10 mouse cellular contexts compared by ENCODE assay signal in genomic region chr5:22031653-22032052, GRCm38 (mm10).
DNase-seq lines count a peak whose midpoint lies in the region; ATAC-seq and TF ChIP-seq lines count a peak whose summit lies in the region.
"Had no signal": no experiment of that assay in that cellular context is flagged by ENCODE, and none has a peak within 500 bp of the region (broad histone marks: within the 10 kb centered on the region; RNA-seq: fewer than 3 reads in every experiment).

No protein-coding gene starts in this region.

- 30% methylated on average over 7 of the region's 7 CpGs for WGBS in kidney, embryonic 15.5 days
- WGBS in hindbrain, embryonic 16.5 days, result 22% methylated on average over 7 of the region's 7 CpGs
- 8% methylated on average over 7 of the region's 7 CpGs for WGBS in neural tube, embryonic 13.5 days
- 61% methylated on average over 7 of the region's 7 CpGs for WGBS in lung, adult 2 months

- DNase-seq in kidney, adult 8-10 months, result no peak
- DNase-seq in embryo, embryonic 9.5 days (ENCODE audit: extremely low spot score), result peak; percentile 31
- no peak for DNase-seq in right cerebral cortex, postnatal 36 days (ENCODE audit: low spot score in 2 of 2)
- DNase-seq in layer of hippocampus, adult 18-20 months (ENCODE audit: low spot score in 2 of 2), result no peak
- no peak for DNase-seq in lung, adult 2 months

- no peak for TF ChIP-seq POLR2A in lung, adult 2 months (IDR thresholded peaks at IDR 0.05; ENCODE audit: borderline replicate concordance, extremely low read depth, low read depth, low read length)

- H3K9me3 ChIP-seq in kidney, embryonic 15.5 days (replicated peaks), result no peaks in the 10 kb centered on the region
- H3K9me3 ChIP-seq in hindbrain, embryonic 16.5 days (ENCODE audit: control insufficient read depth, low read length), result no peaks in the 10 kb centered on the region
- H3K9me3 ChIP-seq in neural tube, embryonic 13.5 days, result no peaks in the 10 kb centered on the region
- H3K9me3 ChIP-seq: limb, embryonic 13.5 days had no signal

- H3K36me3 ChIP-seq in kidney, embryonic 15.5 days, result no peaks in the 10 kb centered on the region
- H3K36me3 ChIP-seq in hindbrain, embryonic 16.5 days (ENCODE audit: control insufficient read depth, insufficient read depth, low read length), result no peaks in the 10 kb centered on the region
- H3K36me3 ChIP-seq in neural tube, embryonic 13.5 days, result no peaks in the 10 kb centered on the region
- H3K36me3 ChIP-seq: limb, embryonic 13.5 days had no signal

- no peak for TF ChIP-seq CTCF in lung, adult 2 months (IDR thresholded peaks at IDR 0.05; ENCODE audit: insufficient read depth, low read length)

- H3K27ac ChIP-seq in kidney, embryonic 15.5 days, result no peak overlapping the region
- H3K27ac ChIP-seq in hindbrain, embryonic 16.5 days (ENCODE audit: low read depth, low read length), result no peak overlapping the region
- no peak overlapping the region for H3K27ac ChIP-seq in neural tube, embryonic 13.5 days (replicated peaks)
- H3K27ac ChIP-seq: limb, embryonic 13.5 days had no signal

- H3K4me3 ChIP-seq in kidney, embryonic 15.5 days (replicated peaks), result no peak overlapping the region
- no peak overlapping the region for H3K4me3 ChIP-seq in hindbrain, embryonic 16.5 days (ENCODE audit: low read length)
- no peak overlapping the region for H3K4me3 ChIP-seq in neural tube, embryonic 13.5 days
- no peak overlapping the region for H3K4me3 ChIP-seq in lung, adult 2 months (replicated peaks; ENCODE audit: extremely low read depth, low read depth, low read length)
- H3K4me3 ChIP-seq: limb, embryonic 13.5 days had no signal

- 0 out of 2 replicates have a peak, but pooled peaks cover 3% of the 10 kb centered on the region for H3K4me1 ChIP-seq in kidney, embryonic 15.5 days
- H3K4me1 ChIP-seq in hindbrain, embryonic 16.5 days (ENCODE audit: control insufficient read depth, insufficient read depth, low read depth, low read length), result peaks cover 3% of the 10 kb centered on the region; the same call in 1 of the 2 replicates
- H3K4me1 ChIP-seq in neural tube, embryonic 13.5 days (replicated peaks), result peaks cover 42% of the 10 kb centered on the region
- H3K4me1 ChIP-seq in lung, adult 2 months (ENCODE audit: control insufficient read depth, insufficient read depth, low read length), result no peaks in the 10 kb centered on the region
- H3K4me1 ChIP-seq: limb, embryonic 13.5 days had no signal

- no peaks in the 10 kb centered on the region for H3K27me3 ChIP-seq in kidney, embryonic 15.5 days
- no peaks in the 10 kb centered on the region for H3K27me3 ChIP-seq in hindbrain, embryonic 16.5 days (replicated peaks; ENCODE audit: control insufficient read depth, insufficient read depth, low read length)
- H3K27me3 ChIP-seq in neural tube, embryonic 13.5 days, result no peaks in the 10 kb centered on the region
- H3K27me3 ChIP-seq: limb, embryonic 13.5 days had no signal

- no peak overlapping the region for H3K4me2 ChIP-seq in kidney, embryonic 15.5 days
- H3K4me2 ChIP-seq in hindbrain, embryonic 16.5 days (ENCODE audit: low read length), result no peak overlapping the region
- no peak overlapping the region for H3K4me2 ChIP-seq in neural tube, embryonic 13.5 days
- H3K4me2 ChIP-seq: limb, embryonic 13.5 days had no signal

- 0 out of 2 replicates have a peak, but pooled peaks have one; percentile 49 for ATAC-seq in kidney, embryonic 15.5 days (replicated peaks; ENCODE audit: low FRiP score)
- ATAC-seq in hindbrain, embryonic 16.5 days, result peak; percentile 50; the same call in 1 of the 2 replicates
- peak; percentile 73 for ATAC-seq in neural tube, embryonic 13.5 days (ENCODE audit: low read depth)
- ATAC-seq: lung, postnatal 0 days had no signal

- no peak overlapping the region for H3K9ac ChIP-seq in kidney, embryonic 15.5 days
- H3K9ac ChIP-seq in hindbrain, embryonic 16.5 days (ENCODE audit: low read depth, low read length), result no peak overlapping the region
- H3K9ac ChIP-seq in neural tube, embryonic 13.5 days, result no peak overlapping the region
- H3K9ac ChIP-seq: limb, embryonic 13.5 days had no signal
